Mouse (Mus musculus) frontal cortex, postnatal 10 days (tissue): ENCODE measurements at regions not wholly inside any gene's neighbourhood (a gene's known extent, or its start where the extent isn't known, plus 50 kb on each side); places are given as distances from the start of the nearest gene placed in this dataset.

ENCODE experiments used
- DNase-seq, 2 experiments: peaks; one replicate each; pipeline ENCODE4 v3.0.0; 2022; ENCODE audit warnings: low spot score in 2 of 2, mixed read lengths in 1 of 2

DNA sequence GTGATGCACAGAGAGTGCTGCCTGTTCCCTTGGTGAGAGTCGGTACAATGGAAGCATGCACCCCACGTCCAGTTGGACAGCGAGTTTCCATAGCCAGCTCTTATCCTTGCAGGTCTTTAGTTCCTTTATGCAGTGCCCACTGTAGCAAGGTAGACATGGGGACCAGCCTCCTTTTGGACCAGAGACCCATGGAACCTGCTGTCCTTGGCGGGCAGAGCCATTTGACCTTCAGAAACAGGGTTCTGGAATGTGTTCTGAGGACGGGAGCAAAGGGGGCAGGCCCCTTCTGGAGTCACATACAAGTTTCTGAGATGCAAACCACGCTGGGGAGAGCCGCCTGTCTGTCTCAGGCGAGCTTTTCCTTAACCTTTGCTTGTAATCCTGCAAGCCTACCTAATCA lies 188.1 kb downstream of the Emx2 start:
- no peak for DNase-seq

GRCm38 (mm10) chr19:59646656-59647055 lies 188.5 kb downstream of the Emx2 start:
- DNase-seq: no peak

DNA sequence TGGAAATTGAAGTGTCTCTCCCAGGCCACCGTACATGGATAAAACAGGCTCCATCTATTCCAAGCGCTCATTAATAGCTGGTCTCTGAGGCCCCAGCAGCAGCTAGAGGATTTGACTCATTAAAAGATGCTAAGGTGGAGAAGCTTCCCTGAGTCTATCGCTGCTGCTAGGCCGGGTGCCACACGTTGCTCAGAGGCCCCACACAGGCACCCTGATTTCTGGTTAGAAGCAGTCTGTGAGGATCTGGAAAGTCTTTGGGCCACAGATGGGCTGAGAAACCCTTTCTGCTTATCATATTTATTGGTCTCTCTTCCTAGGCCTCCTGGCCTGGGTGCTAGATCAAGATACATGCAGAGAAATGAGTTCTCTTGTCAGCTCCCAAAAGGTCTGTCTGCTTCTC lies 191.2 kb downstream of the Emx2 start:
- DNase-seq: no peak

DNA sequence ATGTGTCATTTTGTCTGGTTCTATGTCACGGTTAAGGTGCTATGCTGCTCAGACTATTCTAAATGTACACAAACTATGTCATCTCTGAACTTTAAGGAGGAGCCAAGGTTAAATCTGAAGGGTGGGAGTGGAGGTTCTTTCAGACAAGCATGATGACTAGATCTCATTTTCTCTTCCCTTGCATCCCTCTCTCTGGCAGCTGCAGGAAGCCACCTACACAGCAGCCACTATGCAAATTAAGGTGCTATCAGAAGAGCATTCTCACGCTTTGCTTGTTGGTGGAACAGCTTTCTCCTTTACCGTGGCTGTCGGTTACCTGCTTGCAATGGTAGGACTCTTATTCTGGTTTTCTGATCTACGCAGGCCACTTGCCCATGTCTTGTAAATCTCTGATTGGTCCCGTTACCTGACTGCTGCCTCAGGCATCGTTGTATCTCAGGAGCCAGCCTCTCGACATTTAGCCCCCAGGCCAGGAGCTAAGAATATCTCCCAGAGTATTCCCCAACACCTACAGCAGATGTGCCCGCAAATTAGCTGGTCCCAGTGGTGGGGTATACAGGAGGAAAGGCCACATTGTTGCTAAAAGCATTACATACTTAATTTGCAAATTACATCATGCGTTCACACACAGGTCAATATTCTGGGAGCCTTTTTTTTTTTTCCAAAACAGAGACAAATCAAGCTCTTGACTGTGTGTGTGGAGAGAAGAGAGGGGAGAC lies 192.6 kb downstream of the Emx2 start:
- no peak for DNase-seq

DNA sequence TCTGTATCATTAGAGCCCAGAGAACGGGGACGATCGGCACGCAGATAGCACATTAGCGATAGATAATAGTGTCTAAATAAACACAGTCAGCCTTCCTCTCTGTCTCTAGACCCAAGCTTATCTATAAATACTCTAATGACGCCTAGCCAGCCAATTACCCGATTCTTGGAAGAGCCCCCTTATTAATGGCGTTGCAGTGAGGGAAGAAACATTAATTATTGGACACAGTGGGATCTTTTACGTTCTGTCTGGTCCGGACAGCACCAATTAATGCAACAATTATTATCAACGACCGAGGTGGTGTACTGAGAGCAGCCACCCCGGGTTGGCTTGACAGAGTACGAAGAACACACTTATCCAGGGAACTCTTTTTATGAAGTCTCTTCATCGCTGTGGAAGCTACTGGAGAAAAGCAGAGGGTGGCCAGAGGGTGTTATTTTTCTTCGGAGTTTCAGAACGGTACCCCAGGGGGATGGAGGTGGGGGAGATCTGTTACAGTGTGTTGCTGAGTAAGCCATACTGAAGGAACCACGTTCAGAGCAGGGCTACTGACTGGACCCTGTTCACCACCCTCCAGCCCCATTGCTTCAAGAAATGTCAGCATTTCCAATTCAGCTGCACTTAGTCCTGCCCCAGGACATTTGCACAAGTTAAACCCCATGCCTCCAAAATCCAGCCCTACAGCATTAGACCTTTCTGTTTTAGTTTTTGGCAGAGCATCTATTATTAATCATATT lies 195.6 kb downstream of the Emx2 start:
- no peak for DNase-seq

DNA sequence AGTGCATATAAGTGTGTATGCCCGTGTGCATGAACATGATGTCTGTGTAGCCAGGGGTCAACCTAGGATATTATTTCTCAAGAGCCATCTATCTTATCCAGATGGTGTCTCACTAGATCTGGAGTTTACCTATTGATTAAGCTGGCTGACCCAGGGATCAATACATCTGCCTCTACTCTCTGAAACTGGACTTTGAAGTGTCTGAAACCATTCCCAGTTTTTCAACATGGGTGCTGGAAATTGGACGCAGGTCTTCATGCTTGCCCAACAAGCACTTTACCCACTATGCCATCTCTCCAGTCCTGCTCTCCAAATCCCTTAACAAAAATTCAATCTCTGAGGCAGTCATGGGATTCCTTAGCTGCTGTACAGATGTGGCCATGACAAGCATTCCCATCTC lies 197.1 kb downstream of the Emx2 start:
- DNase-seq: no peak

DNA sequence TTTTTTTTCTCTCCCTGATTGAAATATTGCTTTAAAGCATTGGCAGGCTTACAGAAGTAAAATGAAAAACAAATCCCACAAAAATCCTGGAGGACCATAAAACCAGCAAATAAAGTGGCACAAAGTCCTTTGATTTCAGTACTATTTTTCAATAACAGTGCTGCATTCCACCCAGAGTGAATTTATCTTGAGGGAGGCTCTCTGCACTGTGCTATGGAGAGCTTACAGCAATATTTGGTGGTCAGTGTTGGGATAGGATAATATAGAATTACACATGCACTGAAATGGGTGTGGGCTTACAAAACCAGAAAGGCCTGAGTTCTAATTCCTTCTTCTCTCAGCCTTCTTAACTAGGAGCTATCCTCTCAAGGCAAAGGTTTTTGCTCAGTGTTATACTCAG lies 211.6 kb downstream of the Emx2 start:
- no peak for DNase-seq

DNA sequence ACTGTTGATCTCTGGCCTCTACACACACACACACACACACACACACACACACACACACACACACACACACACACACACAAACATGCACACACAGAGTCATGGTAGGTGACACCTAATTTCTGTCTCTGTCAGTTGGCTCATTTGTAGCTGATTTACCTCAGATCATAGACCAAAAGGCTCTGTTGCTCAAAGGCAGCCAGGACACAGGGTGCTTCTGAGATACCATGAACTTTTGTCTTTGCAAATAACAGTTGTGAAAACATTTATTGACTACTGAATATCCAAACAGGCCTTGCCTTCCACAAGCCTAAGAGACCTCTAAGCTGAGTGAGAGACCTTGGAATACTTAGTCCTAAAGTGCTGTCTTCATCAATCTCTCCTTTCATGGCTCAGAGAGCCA lies 215.4 kb downstream of the Emx2 start:
- DNase-seq: no peak

DNA sequence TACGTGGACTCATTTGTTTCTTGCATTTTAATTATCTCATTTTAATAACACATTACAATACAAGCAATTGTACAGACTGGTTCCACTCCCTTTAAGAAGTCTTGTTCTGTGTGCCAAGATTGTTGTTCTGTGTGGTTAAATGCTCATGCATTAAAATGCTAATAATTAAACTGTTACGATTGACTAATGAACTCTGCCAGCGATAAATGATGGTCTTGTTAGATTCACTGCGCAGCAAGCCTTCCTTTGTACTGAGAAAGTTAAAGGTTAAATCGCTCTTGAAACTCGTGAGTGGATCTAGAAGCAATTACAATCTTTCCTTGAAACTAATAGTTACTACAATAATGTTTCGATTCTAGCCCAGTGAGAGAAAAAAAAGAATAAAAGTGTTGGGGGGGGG lies 221.0 kb downstream of the Emx2 start:
- DNase-seq: no peak

DNA sequence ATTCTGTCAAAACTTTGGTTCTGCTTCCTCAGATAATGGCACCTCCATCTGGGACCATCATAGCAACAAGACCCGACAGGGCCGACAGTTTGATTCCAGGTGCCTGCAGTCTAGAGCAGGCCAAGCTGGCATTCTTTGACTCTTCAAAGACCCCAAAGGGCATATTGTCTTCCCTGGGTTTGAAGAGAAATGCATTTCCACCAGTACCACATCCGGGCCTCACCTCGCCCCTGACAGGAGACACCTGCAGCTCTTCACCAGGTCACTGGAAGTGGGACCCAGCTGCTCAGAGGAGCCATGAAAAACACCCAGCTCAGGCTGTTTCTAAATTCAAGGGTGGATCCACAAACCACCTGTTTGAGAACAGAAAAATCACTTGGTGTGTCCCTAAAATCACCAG lies 222.2 kb downstream of the Emx2 start:
- DNase-seq: no peak

- DNase-seq: no peak
Measured at GRCm38 (mm10) chr19:59684292-59684691, 226.1 kb downstream of the Emx2 start.

GRCm38 (mm10) chr19:59685826-59686717 lies 227.9 kb downstream of the Emx2 start:
- DNase-seq: no peak

DNA sequence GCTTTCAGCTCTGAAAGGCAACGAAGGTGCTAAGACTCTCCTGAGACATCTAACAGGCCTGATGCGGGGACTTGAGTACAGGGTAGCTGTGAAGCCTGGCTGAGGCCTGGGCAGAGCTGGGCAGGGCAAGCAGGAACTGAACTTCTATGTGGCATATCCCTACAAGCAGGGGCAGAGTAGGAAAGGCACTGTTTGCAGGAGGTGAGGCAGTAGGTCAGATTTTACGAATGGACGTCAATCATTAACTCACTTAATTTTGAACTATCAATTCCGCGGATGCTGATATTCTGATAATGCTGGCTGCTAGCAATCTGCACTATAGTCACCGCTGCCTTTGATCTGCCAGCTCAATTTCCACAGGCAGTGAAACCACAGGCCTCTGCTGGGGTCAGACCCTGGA lies 229.0 kb downstream of the Emx2 start:
- DNase-seq: no peak

GRCm38 (mm10) chr19:59687681-59688080 lies 229.5 kb downstream of the Emx2 start:
- no peak for DNase-seq

GRCm38 (mm10) chr19:59691541-59692096 lies 233.4 kb downstream of the Emx2 start:
- DNase-seq: no peak

- peak; percentile 31 to 44 for DNase-seq
Measured at GRCm38 (mm10) chr19:59697628-59698027, 239.5 kb downstream of the Emx2 start.

- DNase-seq: no peak
Measured at GRCm38 (mm10) chr19:59700187-59700586, 242.0 kb downstream of the Emx2 start.

- DNase-seq: no peak
Measured at GRCm38 (mm10) chr19:59707106-59707505, 236.3 kb downstream of the Rab11fip2 start.

- no peak for DNase-seq
Measured at GRCm38 (mm10) chr19:59709180-59709579, 234.3 kb downstream of the Rab11fip2 start.

DNA sequence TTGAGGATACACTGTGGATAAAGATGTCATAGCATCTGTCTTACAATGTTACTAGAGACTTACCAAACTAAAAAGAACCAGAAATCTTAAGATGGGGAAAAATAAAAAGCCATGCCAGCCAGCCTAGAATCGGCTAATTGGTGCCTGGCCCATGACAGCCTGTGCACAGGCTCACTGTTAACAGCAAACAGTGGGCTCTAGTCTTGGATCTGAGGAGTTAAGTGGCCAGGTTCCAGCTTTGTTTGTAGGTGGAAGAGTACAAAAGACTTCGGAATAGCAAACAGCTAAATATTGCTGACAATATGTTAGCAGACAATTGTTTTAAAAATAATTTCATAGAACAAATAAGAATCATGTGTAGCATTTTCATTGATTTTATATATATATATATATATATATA lies 228.4 kb downstream of the Rab11fip2 start:
- no peak for DNase-seq

GRCm38 (mm10) chr19:59717813-59718483 lies 225.5 kb downstream of the Rab11fip2 start:
- no peak for DNase-seq

DNA sequence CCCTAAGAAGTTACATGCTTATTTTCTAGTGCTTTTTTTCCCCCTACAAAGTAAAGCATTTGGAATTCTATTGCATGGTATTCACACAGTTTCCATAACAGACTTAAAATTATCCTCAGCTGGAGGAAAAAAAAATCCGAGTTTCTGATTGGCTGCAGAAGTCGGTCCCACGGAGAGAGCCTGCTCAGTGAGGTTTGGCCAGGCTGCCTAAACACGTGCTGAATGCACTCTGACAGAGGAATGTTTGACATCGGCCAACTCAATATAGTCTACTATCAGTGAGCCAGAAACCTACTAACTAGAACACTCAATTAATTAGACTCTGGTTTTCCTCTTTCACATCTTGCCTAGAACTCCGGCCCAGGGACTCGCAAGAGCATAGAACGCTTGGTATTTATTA lies 204.9 kb downstream of the Rab11fip2 start:
- no peak for DNase-seq
